Mouse (Mus musculus) lung, embryonic 14.5 days (tissue): ENCODE data around the gene Thbs3. TPM values are rescaled to one million over a fixed set of nuclear protein-coding genes. Genes with fewer than 3 reads are reported as not detected.

ENCODE experiments used
- ATAC-seq: fragments of 200-750 bp; cut with Nextera tagmentation; 2 replicates; pipeline ENCODE4 v1.8.0; 2017; ENCODE audit warnings: mild to moderate bottlenecking, moderate TSS enrichment, moderate library complexity; ENCODE audit not compliant: insufficient read depth
- DNase-seq: peaks from one replicate; pipeline ENCODE4 v3.0.0-alpha.2; 2015
- H3K27ac ChIP-seq: fragments of 300-500 bp; sonication (generic); 2 replicates; pipeline ENCODE4 v1.5.1; 2014; ENCODE audit warnings: low read depth, mild to moderate bottlenecking, moderate library complexity
- H3K27me3 ChIP-seq: fragments of 300-500 bp; sonication (generic); 2 replicates; pipeline ENCODE4 v1.6.1; 2014; ENCODE audit warnings: low read length, control low read depth; ENCODE audit not compliant: insufficient read depth
- H3K36me3 ChIP-seq: fragments of 300-500 bp; sonication (generic); 2 replicates; pipeline ENCODE4 v1.6.1; 2014; ENCODE audit warnings: control low read depth; ENCODE audit not compliant: insufficient read depth
- H3K4me1 ChIP-seq: fragments of 300-500 bp; sonication (generic); 2 replicates; pipeline ENCODE4 v1.6.1; 2014; ENCODE audit warnings: antibody characterized with exemption, control low read depth; ENCODE audit not compliant: insufficient read depth
- H3K4me2 ChIP-seq: fragments of 300-500 bp; sonication (generic); 2 replicates; pipeline ENCODE4 v1.6.1; 2014; ENCODE audit warnings: mild to moderate bottlenecking
- H3K4me3 ChIP-seq: fragments of 300-500 bp; sonication (generic); 2 replicates; pipeline ENCODE4 v1.5.1; 2014; ENCODE audit warnings: low read depth, low read length
- H3K9ac ChIP-seq: fragments of 300-500 bp; sonication (generic); 2 replicates; pipeline ENCODE4 v1.6.1; 2014
- H3K9me3 ChIP-seq: fragments of 300-500 bp; sonication (generic); 2 replicates; pipeline ENCODE4 v1.6.1; 2016; ENCODE audit warnings: low read depth, low read length, control low read depth
- CTCF ChIP-seq: IDR thresholded peaks from 2 replicates; pipeline ENCODE4 v1.5.1; 2016; ENCODE audit warnings: antibody characterized with exemption, low read depth
- WGBS: fragments of 180-500 bp; shearing (Covaris S2); extraction: QIAGEN DNeasy Blood & Tissue Kit; methylation state at CpG from one replicate; pipeline ENCODE4 v1.1.7; 2014; 5-methylcytosine and 5-hydroxymethylcytosine counted together
- polyA plus RNA-seq: library from polyadenylated mRNA; unstranded; fragments of >200 nt; fragmentation: Nextera tagmentation; extraction: Ambion mirVana; gene quantifications from 2 replicates; pipeline ENCODE4 v1.2.1, GENCODE M21; 2014

Gene Thbs3
- polyA plus RNA-seq, 1 experiment from 2014 or later = 39.9 TPM

DNA sequence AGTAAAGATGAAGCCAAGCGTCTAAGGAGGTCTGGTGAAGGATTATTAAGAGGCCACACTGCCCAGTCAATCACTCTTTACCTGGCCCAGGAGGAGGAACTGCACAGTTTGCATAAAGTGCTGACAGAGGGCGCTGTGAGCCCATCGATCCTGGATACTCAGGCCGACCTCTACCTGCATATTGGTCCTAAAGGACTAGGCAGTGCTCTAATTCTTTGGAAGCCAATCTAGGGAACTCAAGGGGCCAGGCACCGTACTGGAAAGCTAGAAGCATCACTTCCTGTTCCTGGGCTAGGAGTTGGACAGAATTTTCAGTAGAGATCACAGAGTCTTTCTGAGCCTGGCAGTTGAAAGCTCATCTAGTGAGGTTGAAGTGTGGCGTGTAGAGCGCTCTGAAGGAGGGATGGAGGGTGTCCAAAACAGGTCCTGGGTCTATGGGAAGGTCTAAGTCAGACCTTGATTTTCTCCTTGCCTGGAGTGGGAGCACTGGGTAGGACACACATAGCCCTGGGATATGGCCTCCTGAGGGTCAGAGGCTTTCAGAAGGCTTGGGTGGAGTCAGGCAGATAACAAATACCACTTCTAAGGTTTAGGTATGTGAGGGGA lies 35.6 kb downstream of the Thbs3 start:
- H3K9ac ChIP-seq = no peak overlapping the region
- TF ChIP-seq CTCF = peak; percentile 75
- H3K9me3 ChIP-seq = no peaks in the 10 kb centered on the region
- H3K27me3 ChIP-seq = no peaks in the 10 kb centered on the region
- peaks cover 12% of the 10 kb centered on the region for H3K36me3 ChIP-seq
- H3K4me3 ChIP-seq = no peak overlapping the region
- WGBS = 24% methylated on average over 7 of the region's 7 CpGs
- H3K27ac ChIP-seq = 0 out of 2 replicates have a peak overlapping the region, but pooled peaks have one; percentile 7
- H3K4me2 ChIP-seq = peak overlapping the region; percentile 41; the same call in 1 of the 2 replicates
- DNase-seq (peak; percentile 78), ATAC-seq (no peak)
- peaks cover 15% of the 10 kb centered on the region for H3K4me1 ChIP-seq

DNA sequence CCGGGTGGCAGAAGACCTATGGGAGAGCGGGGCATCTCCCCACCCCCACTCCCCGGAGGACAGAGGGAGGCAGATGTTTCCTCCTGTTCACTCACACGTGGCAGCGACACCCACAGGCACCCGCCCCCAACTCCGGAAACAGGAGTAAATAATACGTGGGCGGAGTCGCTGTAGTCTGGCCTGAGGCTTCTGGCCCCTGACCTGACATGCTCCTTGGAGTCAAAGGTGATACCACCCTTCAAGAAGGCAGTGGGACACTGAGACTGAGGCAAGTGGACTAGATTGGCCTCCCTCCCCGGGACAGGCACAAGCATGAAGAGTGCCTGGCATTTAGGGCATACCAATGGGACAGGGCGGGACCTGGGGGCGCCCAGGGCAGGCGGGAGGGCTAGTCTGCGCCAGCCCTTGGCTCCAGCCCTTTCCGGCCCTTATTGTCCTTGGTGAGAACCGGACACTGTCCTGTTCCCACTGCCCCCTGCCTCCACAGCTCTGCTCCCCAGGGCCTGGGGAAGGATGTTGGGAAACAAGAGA lies 36.5 kb downstream of the Thbs3 start:
- peak; percentile 70 for DNase-seq
- Histone ChIP-seq H3K27me3 (no peaks in the 10 kb centered on the region), H3K4me3 (no peak overlapping the region), H3K27ac (peak overlapping the region; percentile 56; the same call in 1 of the 2 replicates), H3K9ac (no peak overlapping the region; the same call in 1 of the 2 replicates), H3K4me1 (peaks cover 15% of the 10 kb centered on the region), H3K9me3 (no peaks in the 10 kb centered on the region), H3K4me2 (peak overlapping the region; percentile 41), H3K36me3 (peaks cover 12% of the 10 kb centered on the region)
- peak; percentile 54 for ATAC-seq
- no peak for TF ChIP-seq CTCF
- 5% methylated on average over 17 of the region's 17 CpGs for WGBS

DNA sequence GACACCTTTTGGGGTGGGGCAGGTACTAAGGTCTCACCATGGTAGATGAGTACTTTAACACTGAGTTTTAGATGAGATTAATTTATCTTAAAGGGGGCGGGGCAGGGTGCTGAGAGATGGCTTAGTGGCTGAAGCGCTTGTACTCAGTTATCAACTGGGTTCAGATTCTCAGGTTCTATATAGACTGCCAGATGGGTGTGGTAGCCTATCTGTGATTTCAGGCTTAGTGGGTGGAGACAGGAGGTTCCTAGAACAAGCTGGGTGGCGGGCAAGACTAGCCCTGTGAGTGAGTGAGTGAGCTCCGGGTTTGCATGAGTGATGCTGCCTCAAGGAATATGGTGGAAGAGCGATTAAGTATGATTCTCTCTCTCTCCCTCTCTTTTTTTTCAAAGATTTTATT lies 40.0 kb downstream of the Thbs3 start:
- H3K9me3 ChIP-seq = no peaks in the 10 kb centered on the region
- DNase-seq (no peak), ATAC-seq (no peak)
- peaks cover 9% of the 10 kb centered on the region; the same call in 1 of the 2 replicates for H3K4me1 ChIP-seq
- no peaks in the 10 kb centered on the region for H3K36me3 ChIP-seq
- H3K4me2 ChIP-seq = no peak overlapping the region
- no peak overlapping the region for H3K9ac ChIP-seq
- no peaks in the 10 kb centered on the region for H3K27me3 ChIP-seq
- WGBS = 78% methylated on average over 5 of the region's 5 CpGs
- TF ChIP-seq CTCF = no peak
- no peak overlapping the region for H3K4me3 ChIP-seq
- H3K27ac ChIP-seq = no peak overlapping the region

DNA sequence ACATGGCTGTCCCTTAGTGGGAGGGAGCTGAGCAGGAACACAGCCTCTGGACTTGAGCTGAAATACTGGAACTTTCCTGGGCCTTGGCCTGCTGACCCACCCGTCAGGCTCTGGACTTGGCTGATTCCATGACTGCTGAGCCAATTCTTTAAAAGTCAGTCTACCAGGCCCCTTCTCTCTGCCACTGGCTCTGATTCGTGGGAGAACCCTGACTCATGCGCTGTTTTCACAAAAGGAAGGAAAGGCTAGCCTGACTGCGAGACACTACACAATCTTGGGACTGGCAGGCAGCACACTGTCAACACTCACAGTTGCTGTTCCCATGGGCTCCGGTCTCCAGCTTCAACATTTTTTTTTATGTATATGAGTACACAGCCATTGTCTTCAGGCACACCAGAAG lies 41.2 kb downstream of the Thbs3 start:
- no peak for TF ChIP-seq CTCF
- no peak overlapping the region for H3K4me2 ChIP-seq
- no peaks in the 10 kb centered on the region for H3K9me3 ChIP-seq
- no peak overlapping the region for H3K4me3 ChIP-seq
- ATAC-seq (no peak), DNase-seq (no peak)
- H3K36me3 ChIP-seq = no peaks in the 10 kb centered on the region
- no peak overlapping the region for H3K9ac ChIP-seq
- H3K27ac ChIP-seq = no peak overlapping the region
- 74% methylated on average over 5 of the region's 5 CpGs for WGBS
- no peaks in the 10 kb centered on the region for H3K27me3 ChIP-seq
- H3K4me1 ChIP-seq = peaks cover 8% of the 10 kb centered on the region; the same call in 1 of the 2 replicates

DNA sequence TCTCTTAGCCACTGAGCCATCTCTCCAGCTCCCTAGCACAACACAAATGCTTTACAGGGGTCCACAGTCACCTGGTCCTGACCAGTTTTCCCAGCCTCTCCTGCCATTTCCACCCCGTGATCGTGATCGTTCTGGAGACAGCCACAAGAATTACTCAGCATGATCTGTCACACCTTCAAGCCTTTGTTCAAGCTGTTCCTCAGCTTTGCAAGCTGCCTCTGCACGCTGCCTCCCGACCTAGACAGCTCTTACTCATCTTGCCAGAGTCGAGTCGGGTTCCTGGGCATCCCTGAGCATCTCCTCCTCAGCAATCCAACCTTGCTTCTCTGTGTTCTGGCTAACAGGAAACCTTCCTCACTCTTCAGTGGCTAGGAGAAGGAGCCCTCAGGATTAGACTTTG lies 44.1 kb downstream of the Thbs3 start, which contains the start of gene Dpm3:
Gene Dpm3, plus strand, starts transcription at position 283 of the 400 bp plus-strand sequence.
- H3K36me3 ChIP-seq = no peaks in the 10 kb centered on the region
- no peak within 1 kb of the TSS for H3K4me3 ChIP-seq
- H3K27me3 ChIP-seq = no peaks in the 10 kb centered on the region
- no peaks in the 10 kb centered on the region for H3K4me1 ChIP-seq
- WGBS = 39% methylated on average over 7 of the region's 7 CpGs
- DNase-seq (no peak), ATAC-seq (no peak)
- H3K27ac ChIP-seq = no peak within 1 kb of the TSS
- no peaks in the 10 kb centered on the region for H3K9me3 ChIP-seq
- H3K4me2 ChIP-seq = no peak within 1 kb of the TSS
- no peak within 1 kb of the TSS for H3K9ac ChIP-seq
- no peak for TF ChIP-seq CTCF

DNA sequence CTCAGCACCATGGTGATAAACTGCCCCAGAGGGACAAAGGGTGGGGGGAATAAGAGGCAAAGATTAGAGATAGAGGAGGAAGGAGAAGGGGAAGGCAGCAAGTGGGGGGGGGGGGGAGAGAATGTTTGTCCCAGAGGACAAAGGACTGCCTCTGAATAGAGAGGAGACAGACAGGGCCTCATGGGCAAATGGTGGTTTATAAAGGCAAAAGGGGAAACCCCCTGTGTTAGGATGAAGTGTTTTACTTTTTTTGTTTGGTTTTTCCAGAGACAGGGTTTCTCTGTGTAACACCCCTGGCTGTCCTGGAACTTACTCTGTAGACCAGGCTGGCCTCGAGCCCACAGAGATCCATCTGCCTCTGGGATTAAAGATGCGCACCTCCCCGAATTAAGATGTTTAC lies 45.2 kb downstream of the Thbs3 start:
- no peak for TF ChIP-seq CTCF
- Histone ChIP-seq H3K4me3 (no peak overlapping the region), H3K27ac (no peak overlapping the region), H3K9ac (no peak overlapping the region), H3K27me3 (no peaks in the 10 kb centered on the region), H3K36me3 (no peaks in the 10 kb centered on the region), H3K4me2 (no peak overlapping the region), H3K9me3 (no peaks in the 10 kb centered on the region), H3K4me1 (no peaks in the 10 kb centered on the region)
- DNase-seq = no peak
- ATAC-seq = no peak
- 52% methylated on average over 3 of the region's 3 CpGs for WGBS

DNA sequence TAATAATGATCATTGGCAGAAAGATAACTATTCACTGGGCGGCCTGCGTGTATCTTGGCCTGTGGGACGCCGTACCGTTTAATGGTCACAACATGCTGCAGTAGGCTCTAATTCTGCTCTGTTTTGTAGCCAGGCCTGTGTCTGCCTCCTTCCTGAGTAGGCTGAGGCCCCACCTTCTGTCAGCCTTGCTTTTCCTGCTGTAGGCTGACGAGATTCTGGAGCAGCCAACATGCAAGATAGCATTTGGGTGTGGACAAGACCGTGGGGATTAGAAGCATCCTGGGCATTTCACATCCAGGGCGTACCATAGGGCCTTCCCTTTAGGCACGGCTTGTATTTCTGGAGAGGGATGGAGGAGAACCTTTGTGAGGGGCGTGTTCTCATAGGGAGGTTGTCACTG lies 47.4 kb downstream of the Thbs3 start:
- TF ChIP-seq CTCF = no peak
- DNase-seq (no peak), ATAC-seq (no peak)
- Histone ChIP-seq H3K4me3 (no peak overlapping the region), H3K9ac (no peak overlapping the region), H3K4me2 (no peak overlapping the region), H3K27ac (no peak overlapping the region), H3K36me3 (no peaks in the 10 kb centered on the region), H3K9me3 (no peaks in the 10 kb centered on the region), H3K27me3 (no peaks in the 10 kb centered on the region), H3K4me1 (no peaks in the 10 kb centered on the region)
- WGBS = 62% methylated on average over 10 of the region's 10 CpGs
